ENCODE assay signal across 8 mouse cellular contexts in the genomic region with DNA sequence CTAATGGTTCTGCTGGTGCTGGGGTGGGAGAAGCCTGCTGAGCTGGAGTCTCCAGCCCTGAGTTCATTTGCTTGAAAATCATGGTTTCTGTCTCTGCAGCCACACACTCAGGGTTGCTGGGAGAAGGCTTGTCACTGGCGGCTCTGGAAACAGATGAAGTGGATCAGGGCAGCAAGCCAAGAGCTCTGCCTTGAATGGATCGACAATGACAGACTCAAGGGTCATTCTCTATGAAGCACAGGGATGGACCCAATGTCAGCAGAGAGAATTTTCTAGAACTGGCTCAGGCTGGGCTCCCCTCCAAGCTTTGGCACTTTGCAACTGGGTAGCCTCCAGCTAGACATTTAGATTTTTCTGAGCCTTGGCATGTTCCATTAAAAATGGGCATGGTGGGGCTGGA.
DNase-seq lines count a peak whose midpoint lies in the region; ATAC-seq and TF ChIP-seq lines count a peak whose summit lies in the region.

No protein-coding gene starts in this region.

- DNase-seq in left cerebral cortex, postnatal 10 days (ENCODE audit: extremely low spot score in 1 of 2, low spot score in 2 of 2) = peak; percentile 52 to 61
- no peak for DNase-seq in left cerebral cortex, postnatal 36 days (ENCODE audit: low spot score in 2 of 2)
- peak; percentile 88 to 91 for DNase-seq in cerebellum, postnatal 10 days
- DNase-seq in hindbrain, postnatal 0 days (ENCODE audit: low spot score) = peak; percentile 89
- peak; percentile 7 for DNase-seq in lung, adult 2 months
- DNase-seq in spleen, postnatal 4 days (ENCODE audit: low spot score in 2 of 2) = no peak
- no peak for DNase-seq in thymus, postnatal 0 days (ENCODE audit: low spot score)

- no peak overlapping the region for H3K4me3 ChIP-seq in hindbrain, postnatal 0 days (ENCODE audit: low read length)
- H3K4me3 ChIP-seq in lung, adult 2 months (replicated peaks; ENCODE audit: extremely low read depth, low read depth, low read length) = no peak overlapping the region

- WGBS in hindbrain, postnatal 0 days = 36% methylated on average over 2 of the region's 2 CpGs
- WGBS in lung, adult 2 months = 32% methylated on average over 2 of the region's 2 CpGs

- TF ChIP-seq POLR2A in lung, adult 2 months (IDR thresholded peaks at IDR 0.05; ENCODE audit: borderline replicate concordance, extremely low read depth, low read depth, low read length) = no peak

- H3K9ac ChIP-seq in hindbrain, postnatal 0 days (replicated peaks; ENCODE audit: low read length) = no peak overlapping the region

- TF ChIP-seq CTCF in hindbrain, postnatal 0 days (IDR thresholded peaks at IDR 0.05; ENCODE audit: low read depth) = no peak
- TF ChIP-seq CTCF in lung, adult 2 months (IDR thresholded peaks at IDR 0.05; ENCODE audit: insufficient read depth, low read length) = no peak

- H3K4me1 ChIP-seq in hindbrain, postnatal 0 days (ENCODE audit: insufficient read depth, low read length) = no peaks in the 10 kb centered on the region
- H3K4me1 ChIP-seq in lung, adult 2 months (ENCODE audit: control insufficient read depth, insufficient read depth, low read length) = no peaks in the 10 kb centered on the region

- peak; percentile 89 for ATAC-seq in hindbrain, postnatal 0 days
- ATAC-seq in erythroid progenitor cell, adult 5-6 weeks (replicated peaks; ENCODE audit: low FRiP score, poor library complexity, severe bottlenecking) = no peak

- H3K36me3 ChIP-seq in hindbrain, postnatal 0 days (ENCODE audit: insufficient read depth, low read length) = no peaks in the 10 kb centered on the region

- no peak overlapping the region for H3K4me2 ChIP-seq in hindbrain, postnatal 0 days (ENCODE audit: low read depth, low read length)

- intact Hi-C loops in left cerebral cortex, postnatal 10 days (cut with DNase I) = loop anchor here (5.0 kb wide), 1 partner anchor 311 kb away; the partner anchor contains the start of gene Lrfn2
- intact Hi-C loops in left cerebral cortex, postnatal 36 days (cut with DNase I) = no loop called here

- no peaks in the 10 kb centered on the region for H3K9me3 ChIP-seq in hindbrain, postnatal 0 days (ENCODE audit: low read length)

- H3K27me3 ChIP-seq in hindbrain, postnatal 0 days (ENCODE audit: insufficient read depth, low read length) = no peaks in the 10 kb centered on the region

- peak overlapping the region; percentile 45; the same call in 1 of the 2 replicates for H3K27ac ChIP-seq in hindbrain, postnatal 0 days

Comparison
In these comparisons a context has a peak if more than half of its experiments do, and no peak if none do; other contexts are left out.
1. DNase-seq: peak in left cerebral cortex, postnatal 10 days (2 of 2), cerebellum, postnatal 10 days (2 of 2), hindbrain, postnatal 0 days (single experiment) and lung, adult 2 months (single experiment); none in left cerebral cortex, postnatal 36 days (0 of 2), spleen, postnatal 4 days (0 of 2) and thymus, postnatal 0 days (single experiment).